ENCODE assay signal across 25 mouse cellular contexts in the genomic region with DNA sequence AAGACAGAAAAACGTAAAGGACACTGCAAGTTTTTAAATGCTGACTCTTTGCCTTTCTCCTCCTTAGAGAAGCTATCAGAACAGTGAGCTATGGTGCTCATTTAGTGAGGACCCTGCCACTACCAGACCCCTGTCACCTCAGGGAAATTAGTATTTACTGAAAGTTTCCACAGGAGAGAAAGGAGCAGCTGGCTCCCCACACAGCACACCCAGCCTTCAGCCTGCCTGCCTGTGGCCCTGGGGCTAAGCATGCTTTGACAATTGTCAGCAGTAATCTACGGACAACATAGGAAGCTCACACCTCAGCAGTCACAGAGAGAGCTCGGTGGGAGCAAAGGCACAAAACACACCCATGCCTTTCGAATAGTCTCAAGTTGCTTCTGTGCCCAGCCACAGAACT.
DNase-seq lines count a peak whose midpoint lies in the region; ATAC-seq and TF ChIP-seq lines count a peak whose summit lies in the region.
"Had no signal": no experiment of that assay in that cellular context is flagged by ENCODE, and none has a peak within 500 bp of the region (broad histone marks: within the 10 kb centered on the region; RNA-seq: fewer than 3 reads in every experiment).

No protein-coding gene starts in this region.

- no peaks in the 10 kb centered on the region for H3K4me1 ChIP-seq in lung, embryonic 14.5 days (ENCODE audit: insufficient read depth)
- no peaks in the 10 kb centered on the region for H3K4me1 ChIP-seq in hindbrain, embryonic 12.5 days
- H3K4me1 ChIP-seq in midbrain, embryonic 16.5 days (ENCODE audit: control insufficient read depth, insufficient read depth, low read length): no peaks in the 10 kb centered on the region; the same call in 1 of the 2 replicates
- no peaks in the 10 kb centered on the region for H3K4me1 ChIP-seq in liver, embryonic 11.5 days (replicated peaks; ENCODE audit: control insufficient read depth, insufficient read depth, low read length)
- H3K4me1 ChIP-seq: heart, embryonic 12.5 days; kidney, embryonic 15.5 days; lung, embryonic 15.5 days had no signal

- peak; percentile 8 for DNase-seq in embryo, embryonic 10 days (ENCODE audit: low spot score)
- no peak for DNase-seq in embryo, embryonic 9.5 days (ENCODE audit: extremely low spot score)
- peak; percentile 8 for DNase-seq in lung, embryonic 14.5 days
- DNase-seq in lung, postnatal 25 days (ENCODE audit: low spot score): no peak
- no peak for DNase-seq in MN1 (ENCODE audit: low spot score)
- no peak for DNase-seq in liver, embryonic 11.5 days (ENCODE audit: low spot score)
- DNase-seq: adrenal gland, postnatal 10 days; cerebellum, adult 8-10 months; cerebellum, postnatal 36 days; gastrocnemius, postnatal 14 days; heart, adult 18-20 months; heart, postnatal 10 days; kidney, postnatal 4 days; lung, postnatal 4 days; right cerebral cortex, postnatal 25 days; spleen, adult 18-20 months; thymus, postnatal 14 days had no signal

- no peak overlapping the region for H3K4me3 ChIP-seq in lung, embryonic 14.5 days (ENCODE audit: low read depth, low read length)
- no peak overlapping the region for H3K4me3 ChIP-seq in hindbrain, embryonic 12.5 days
- no peak overlapping the region for H3K4me3 ChIP-seq in midbrain, embryonic 16.5 days (ENCODE audit: low read depth, low read length)
- no peak overlapping the region for H3K4me3 ChIP-seq in liver, embryonic 11.5 days (ENCODE audit: low read depth, low read length)
- H3K4me3 ChIP-seq: forebrain, embryonic 10.5 days; heart, embryonic 12.5 days; kidney, embryonic 15.5 days; lung, embryonic 15.5 days had no signal

- H3K9me3 ChIP-seq in lung, embryonic 14.5 days (ENCODE audit: low read depth, low read length): no peaks in the 10 kb centered on the region
- H3K9me3 ChIP-seq in hindbrain, embryonic 12.5 days (replicated peaks): no peaks in the 10 kb centered on the region
- H3K9me3 ChIP-seq in midbrain, embryonic 16.5 days (replicated peaks; ENCODE audit: control insufficient read depth, low read length, poor library complexity, severe bottlenecking): no peaks in the 10 kb centered on the region
- H3K9me3 ChIP-seq in liver, embryonic 11.5 days (ENCODE audit: control insufficient read depth, low read length): no peaks in the 10 kb centered on the region
- H3K9me3 ChIP-seq: forebrain, embryonic 10.5 days; heart, embryonic 12.5 days; kidney, embryonic 15.5 days; lung, embryonic 15.5 days had no signal

- no peak for TF ChIP-seq CTCF in lung, embryonic 14.5 days (IDR thresholded peaks at IDR 0.05; ENCODE audit: low read depth)

- no peaks in the 10 kb centered on the region for H3K27me3 ChIP-seq in lung, embryonic 14.5 days (ENCODE audit: insufficient read depth, low read length)
- no peaks in the 10 kb centered on the region for H3K27me3 ChIP-seq in hindbrain, embryonic 12.5 days
- no peaks in the 10 kb centered on the region for H3K27me3 ChIP-seq in midbrain, embryonic 16.5 days (ENCODE audit: control insufficient read depth, insufficient read depth, low read depth, low read length)
- no peaks in the 10 kb centered on the region for H3K27me3 ChIP-seq in liver, embryonic 11.5 days (replicated peaks; ENCODE audit: control insufficient read depth, insufficient read depth, low read length)
- H3K27me3 ChIP-seq: heart, embryonic 12.5 days; kidney, embryonic 15.5 days; lung, embryonic 15.5 days had no signal

- no peak overlapping the region for H3K9ac ChIP-seq in lung, embryonic 14.5 days
- H3K9ac ChIP-seq in hindbrain, embryonic 12.5 days: no peak overlapping the region
- H3K9ac ChIP-seq in midbrain, embryonic 16.5 days (ENCODE audit: low read depth, low read length): no peak overlapping the region
- H3K9ac ChIP-seq in liver, embryonic 11.5 days (ENCODE audit: low read depth, low read length): no peak overlapping the region
- H3K9ac ChIP-seq: heart, embryonic 12.5 days; kidney, embryonic 15.5 days; liver, embryonic 14.5 days; lung, embryonic 15.5 days had no signal

- H3K36me3 ChIP-seq in lung, embryonic 14.5 days (ENCODE audit: insufficient read depth): no peaks in the 10 kb centered on the region
- no peaks in the 10 kb centered on the region for H3K36me3 ChIP-seq in hindbrain, embryonic 12.5 days
- H3K36me3 ChIP-seq in midbrain, embryonic 16.5 days (ENCODE audit: control insufficient read depth, insufficient read depth, low read length): no peaks in the 10 kb centered on the region
- H3K36me3 ChIP-seq in liver, embryonic 11.5 days (ENCODE audit: control insufficient read depth, insufficient read depth, low read length): no peaks in the 10 kb centered on the region
- H3K36me3 ChIP-seq: forebrain, embryonic 10.5 days; heart, embryonic 12.5 days; kidney, embryonic 15.5 days; lung, embryonic 15.5 days had no signal

- WGBS in lung, embryonic 14.5 days: 32% methylated on average over 4 of the region's 4 CpGs
- WGBS in hindbrain, embryonic 12.5 days: 36% methylated on average over 4 of the region's 4 CpGs
- WGBS in midbrain, embryonic 16.5 days: 44% methylated on average over 4 of the region's 4 CpGs
- 55% methylated on average over 4 of the region's 4 CpGs for whole genome bisulfite sequencing in liver, embryonic 11.5 days

- no peak overlapping the region for H3K27ac ChIP-seq in lung, embryonic 14.5 days (ENCODE audit: low read depth)
- H3K27ac ChIP-seq in hindbrain, embryonic 12.5 days: peak overlapping the region; percentile 44; the same call in 1 of the 2 replicates
- H3K27ac ChIP-seq in midbrain, embryonic 16.5 days (ENCODE audit: low read length): no peak overlapping the region
- no peak overlapping the region for H3K27ac ChIP-seq in liver, embryonic 11.5 days (ENCODE audit: low read depth, low read length)
- H3K27ac ChIP-seq: forebrain, embryonic 10.5 days; kidney, embryonic 15.5 days; liver, embryonic 14.5 days; lung, embryonic 15.5 days had no signal

- no peak overlapping the region for H3K4me2 ChIP-seq in lung, embryonic 14.5 days
- no peak overlapping the region for H3K4me2 ChIP-seq in hindbrain, embryonic 12.5 days (replicated peaks)
- H3K4me2 ChIP-seq in midbrain, embryonic 16.5 days (ENCODE audit: low read length): no peak overlapping the region
- no peak overlapping the region for H3K4me2 ChIP-seq in liver, embryonic 11.5 days
- H3K4me2 ChIP-seq: heart, embryonic 12.5 days; kidney, embryonic 15.5 days; lung, embryonic 15.5 days had no signal

- no peak for ATAC-seq in lung, embryonic 14.5 days (ENCODE audit: insufficient read depth)
- ATAC-seq in hindbrain, embryonic 12.5 days (ENCODE audit: low FRiP score): peak; percentile 79
- ATAC-seq in midbrain, embryonic 16.5 days: 0 out of 2 replicates have a peak, but pooled peaks have one; percentile 21
- ATAC-seq in liver, embryonic 11.5 days (replicated peaks; ENCODE audit: low FRiP score): no peak
- ATAC-seq: intestine, postnatal 0 days had no signal

Comparison
In these comparisons a context has a peak if more than half of its experiments do, and no peak if none do; other contexts are left out.
1. DNase-seq: peak in embryo, embryonic 10 days (single experiment) and lung, embryonic 14.5 days (single experiment); none in embryo, embryonic 9.5 days (single experiment), lung, postnatal 25 days (single experiment), MN1 (single experiment) and liver, embryonic 11.5 days (single experiment).
2. ATAC-seq: peak in hindbrain, embryonic 12.5 days (single experiment) and midbrain, embryonic 16.5 days (single experiment); none in lung, embryonic 14.5 days (single experiment) and liver, embryonic 11.5 days (single experiment).